Mouse (Mus musculus) heart, postnatal 14 days (tissue): ENCODE results near the gene Gbp6. TPM values are rescaled to one million over a fixed set of nuclear protein-coding genes. Genes with fewer than 3 reads are reported as not detected.

ENCODE experiments used
- total RNA-seq, 2 experiments: library from RNA; stranded (reverse); gene quantifications; 2 replicates each; pipeline ENCODE4 v1.2.3; 2021

Gbp6 gene
- total RNA-seq, 2 experiments from 2014 or later, result 2.1 to 2.6 TPM

Other genes with a start within 250 kb of the Gbp6 start
- gene Gbp9, start 154.2 kb downstream of the Gbp6 start, total RNA-seq, result 10 to 100 TPM; 10.2 to 12.2 TPM
- gene Gbp8, start 154.2 kb downstream of the Gbp6 start, total RNA-seq, result 1 to 10 TPM in 1 of 2 experiments, under 1 TPM in 1; 0.10 to 1.3 TPM
- gene Gbp4, start 154.1 kb downstream of the Gbp6 start, total RNA-seq, result 1 to 10 TPM; 6.5 to 7.0 TPM
- under 1 TPM in 1 of 2 experiments, not detected in 1; 0.20 TPM for gene Gbp10, start 54.2 kb downstream of the Gbp6 start, total RNA-seq
- under 1 TPM; 0.07 to 0.12 TPM for gene Gm43302, start within 50 bp of the Gbp6 start, total RNA-seq
- gene Lrrc8b, start 122.1 kb upstream of the Gbp6 start, total RNA-seq, result 10 to 100 TPM in 1 of 2 experiments, 1 to 10 TPM in 1; 8.8 to 10.6 TPM
- 10 to 100 TPM; 45.8 to 51.7 TPM for gene Lrrc8c, start 225.7 kb upstream of the Gbp6 start, total RNA-seq